Mouse (Mus musculus) small intestine, adult 2 months (tissue): ENCODE data around the gene Fam57b.

Experiments used
- CTCF ChIP-seq: fragments of 200-500 bp; IDR thresholded peaks from 2 replicates; pipeline ENCODE4 v1.5.1; 2012; ENCODE audit warnings: low read depth, mild to moderate bottlenecking, control low read depth, inconsistent platforms, low read length, moderate library complexity, mixed read lengths; ENCODE audit not compliant: insufficient replicate concordance, insufficient read length; ENCODE audit errors: extremely low read depth
- POLR2A ChIP-seq: fragments of 200-500 bp; IDR thresholded peaks from 2 replicates; pipeline ENCODE4 v1.6.1; 2012; ENCODE audit warnings: low read depth, mild to moderate bottlenecking, control low read depth, inconsistent platforms, low read length, moderate library complexity

GRCm38 (mm10) chr7:126803751-126804150 lies 6.3 kb downstream of the Fam57b start:
- TF ChIP-seq CTCF (no peak), POLR2A (no peak)
